Mouse (Mus musculus) liver, embryonic 12.5 days (tissue): ENCODE results near the gene Ddx19a. TPM values are rescaled to one million over a fixed set of nuclear protein-coding genes. Genes with fewer than 3 reads are reported as not detected.

ENCODE experiments used
- ATAC-seq: fragments of 200-750 bp; cut with Nextera tagmentation; 2 replicates; pipeline ENCODE4 v1.8.0; 2017; ENCODE audit warnings: moderate number of reproducible peaks, mild to moderate bottlenecking, moderate library complexity
- H3K27ac ChIP-seq: fragments of 300-500 bp; sonication (generic); 2 replicates; pipeline ENCODE4 v1.5.1; 2016; ENCODE audit warnings: mild to moderate bottlenecking
- H3K27me3 ChIP-seq: fragments of 300-500 bp; sonication (generic); replicated peaks from 2 replicates; pipeline ENCODE4 v1.6.1; 2016; ENCODE audit warnings: mild to moderate bottlenecking, moderate library complexity
- H3K36me3 ChIP-seq: fragments of 300-500 bp; sonication (generic); 2 replicates; pipeline ENCODE4 v1.6.1; 2016; ENCODE audit warnings: mild to moderate bottlenecking, moderate library complexity
- H3K4me1 ChIP-seq: fragments of 300-500 bp; sonication (generic); 2 replicates; pipeline ENCODE4 v1.6.1; 2016
- H3K4me2 ChIP-seq: fragments of 300-500 bp; sonication (generic); 2 replicates; pipeline ENCODE4 v1.6.1; 2016; ENCODE audit warnings: mild to moderate bottlenecking, moderate library complexity
- H3K4me3 ChIP-seq: fragments of 300-500 bp; sonication (generic); 2 replicates; pipeline ENCODE4 v1.5.1; 2016; ENCODE audit warnings: mild to moderate bottlenecking, moderate library complexity
- H3K9ac ChIP-seq: fragments of 300-500 bp; sonication (generic); 2 replicates; pipeline ENCODE4 v1.6.1; 2016; ENCODE audit warnings: mild to moderate bottlenecking, moderate library complexity
- H3K9me3 ChIP-seq: fragments of 300-500 bp; sonication (generic); replicated peaks from 2 replicates; pipeline ENCODE4 v1.6.1; 2016; ENCODE audit warnings: mild to moderate bottlenecking, moderate library complexity
- WGBS: fragments of 180-500 bp; shearing (Covaris S2); methylation state at CpG from one replicate; pipeline ENCODE4 v1.1.7; 2016; ENCODE audit not compliant: insufficient replicate concordance; 5-methylcytosine and 5-hydroxymethylcytosine counted together
- microRNA-seq: library from miRNA; unstranded; fragments of <30 nt; microRNA quantifications from one replicate; pipeline ENCODE4, GENCODE M21; 2017
- polyA plus RNA-seq: library from polyadenylated mRNA; unstranded; fragments of >200 nt; fragmentation: Nextera tagmentation; extraction: Ambion mirVana; gene quantifications from 2 replicates; pipeline ENCODE4 v1.2.1, GENCODE M21; 2016

Gene Ddx19a
- polyA plus RNA-seq, 1 experiment from 2014 or later, result 15.3 TPM

DNA sequence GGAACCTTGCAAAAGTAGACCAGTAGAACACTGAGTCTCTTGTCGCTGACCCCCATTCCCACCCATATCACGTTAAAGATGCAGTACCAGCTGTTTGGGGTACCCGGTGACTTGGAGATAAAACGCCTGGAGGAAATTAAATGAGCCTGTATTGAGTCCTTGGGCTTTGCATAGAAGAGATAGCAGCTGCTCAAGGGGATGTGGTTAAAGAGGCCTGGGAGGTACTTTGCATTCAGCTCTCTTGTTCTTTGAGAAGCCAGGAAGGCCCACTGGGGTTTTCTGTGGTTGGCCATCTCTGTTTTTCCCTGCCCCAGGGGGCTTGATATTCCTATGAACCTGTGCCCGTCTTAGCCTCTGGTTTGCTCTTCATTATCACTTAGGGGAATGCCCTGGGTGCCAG, 68.5 kb downstream of the Ddx19a start:
- Histone ChIP-seq H3K9me3 (no peaks in the 10 kb centered on the region), H3K9ac (peak overlapping the region; percentile 68), H3K4me1 (peaks cover 100% of the 10 kb centered on the region), H3K36me3 (peaks cover 42% of the 10 kb centered on the region), H3K27me3 (no peaks in the 10 kb centered on the region), H3K4me3 (peak overlapping the region; percentile 33), H3K4me2 (peak overlapping the region; percentile 73), H3K27ac (peak overlapping the region; percentile 96)
- ATAC-seq, result peak; percentile 84
- 11% methylated on average over 5 of the region's 5 CpGs for WGBS

- Histone ChIP-seq H3K4me2 (peak overlapping the region; percentile 73), H3K4me1 (peaks cover 100% of the 10 kb centered on the region), H3K27ac (peak overlapping the region; percentile 96), H3K27me3 (no peaks in the 10 kb centered on the region), H3K4me3 (peak overlapping the region; percentile 33), H3K9me3 (no peaks in the 10 kb centered on the region), H3K36me3 (peaks cover 47% of the 10 kb centered on the region), H3K9ac (peak overlapping the region; percentile 68)
- 28% methylated on average over 7 of the region's 7 CpGs for WGBS
- ATAC-seq, result peak; percentile 18; the same call in 1 of the 2 replicates
Measured at GRCm38 (mm10) chr8:110928435-110928834, 69.2 kb downstream of the Ddx19a start.

DNA sequence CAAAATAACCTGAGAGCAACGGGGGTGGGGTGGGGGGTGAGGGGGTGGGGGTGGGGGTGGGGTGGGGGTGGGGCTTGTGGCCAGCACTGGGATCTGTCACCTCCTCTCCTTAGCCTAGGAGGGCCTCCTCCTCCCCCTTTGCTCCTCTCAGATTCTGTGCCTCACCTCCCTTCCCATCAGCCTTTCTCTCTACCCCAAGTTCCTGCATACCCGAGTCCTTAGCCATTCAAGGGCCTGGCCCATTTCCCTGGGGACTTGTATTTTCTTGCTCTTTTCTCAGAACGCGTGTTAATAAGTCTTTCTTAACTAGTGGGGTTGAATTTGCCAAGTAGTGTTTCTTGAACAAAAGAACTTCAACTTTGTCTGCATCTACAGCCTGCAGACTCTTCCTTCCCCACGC, 70.9 kb downstream of the Ddx19a start:
- Histone ChIP-seq H3K27ac (peak overlapping the region; percentile 96), H3K4me1 (peaks cover 100% of the 10 kb centered on the region), H3K27me3 (no peaks in the 10 kb centered on the region), H3K9me3 (no peaks in the 10 kb centered on the region), H3K4me3 (0 out of 2 replicates have a peak overlapping the region, but pooled peaks have one; percentile 6), H3K36me3 (peaks cover 60% of the 10 kb centered on the region), H3K9ac (peak overlapping the region; percentile 50), H3K4me2 (peak overlapping the region; percentile 48)
- 48% methylated on average over 5 of the region's 5 CpGs for WGBS
- ATAC-seq, result no peak

DNA sequence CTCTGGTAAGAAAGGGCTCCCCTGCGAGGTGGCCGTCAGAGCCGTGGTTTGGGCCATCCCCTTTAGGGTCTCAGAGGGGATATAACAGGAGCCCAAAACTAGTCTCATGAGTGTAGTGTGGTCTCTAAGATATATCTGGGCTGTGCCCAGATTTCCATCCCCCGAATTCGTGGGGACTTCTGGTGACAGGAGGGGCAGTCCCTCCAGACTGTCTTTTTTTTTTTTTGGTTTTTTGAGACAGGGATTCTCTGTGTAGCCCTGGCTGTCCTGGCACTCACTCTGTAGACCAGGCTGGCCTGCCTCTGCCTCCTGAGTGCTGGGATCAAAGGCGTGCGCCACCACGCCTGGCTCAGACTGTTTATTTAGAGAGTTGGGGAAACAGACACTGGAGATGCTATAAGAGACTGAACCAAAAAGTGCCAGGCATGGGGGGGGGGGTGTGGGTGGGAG, 71.9 kb downstream of the Ddx19a start:
- H3K9me3 ChIP-seq, result no peaks in the 10 kb centered on the region
- peak overlapping the region; percentile 96 for H3K27ac ChIP-seq
- H3K9ac ChIP-seq, result peak overlapping the region; percentile 50; the same call in 1 of the 2 replicates
- H3K4me3 ChIP-seq, result no peak overlapping the region
- no peak for ATAC-seq
- H3K4me2 ChIP-seq, result peak overlapping the region; percentile 48
- no peaks in the 10 kb centered on the region for H3K27me3 ChIP-seq
- peaks cover 55% of the 10 kb centered on the region for H3K36me3 ChIP-seq
- WGBS, result 68% methylated on average over 8 of the region's 8 CpGs
- H3K4me1 ChIP-seq, result peaks cover 100% of the 10 kb centered on the region

Small RNAs within 50 kb of the gene (microRNA-seq; reads per million reads assigned to microRNA genes)
- gene Gm24103 (not detected), gene Mir3473d (4.9 reads per million, percentile 8 among the genes with 10 or more reads in this experiment)

Other genes with a start within 250 kb of the Ddx19a start
- gene Il34, start 191.9 kb downstream of the Ddx19a start, polyA plus RNA-seq, result not detected in 2 replicates
- 43.1 and 45.1 TPM in 2 replicates for gene Cog4, start 151.2 kb downstream of the Ddx19a start, polyA plus RNA-seq
- 127 TPM in 2 replicates for gene Sf3b3, start 151.0 kb downstream of the Ddx19a start, polyA plus RNA-seq
- 5.1 and 5.7 TPM in 2 replicates for gene Fuk, start 95.3 kb downstream of the Ddx19a start, polyA plus RNA-seq
- 36.7 and 40.3 TPM in 2 replicates for gene St3gal2, start 77.9 kb downstream of the Ddx19a start, polyA plus RNA-seq
- 4.5 and 4.9 TPM in 2 replicates for gene Ddx19b, start 34.0 kb upstream of the Ddx19a start, polyA plus RNA-seq
- 82.8 and 84.2 TPM in 2 replicates for gene Aars, start 35.3 kb upstream of the Ddx19a start, polyA plus RNA-seq
- 23.2 and 25.6 TPM in 2 replicates for gene Exosc6, start 58.5 kb upstream of the Ddx19a start, polyA plus RNA-seq
- not detected in 2 replicates for gene Clec18a, start 94.6 kb upstream of the Ddx19a start, polyA plus RNA-seq
- gene Pdpr, start 96.8 kb upstream of the Ddx19a start, polyA plus RNA-seq, result 5.1 and 5.5 TPM in 2 replicates